Mouse (Mus musculus): ENCODE results near the gene Tmem132d. TPM values are rescaled to one million over a fixed set of nuclear protein-coding genes. Genes with fewer than 3 reads are reported as not detected.

Tmem132d gene
- polyA plus RNA-seq, 1 experiment from 2014 or later = not detected

- H3K9ac ChIP-seq (ENCODE audit: low read depth, low read length) = no peak overlapping the region
- no peaks in the 10 kb centered on the region for H3K9me3 ChIP-seq (ENCODE audit: control insufficient read depth)
- TF ChIP-seq CTCF (IDR thresholded peaks at IDR 0.05; ENCODE audit: low read depth) = no peak
- H3K36me3 ChIP-seq (ENCODE audit: control insufficient read depth, insufficient read depth) = no peaks in the 10 kb centered on the region
- no peak overlapping the region for H3K4me3 ChIP-seq (ENCODE audit: low read depth, low read length)
- 38% methylated on average over 2 of the region's 2 CpGs for WGBS
- H3K4me1 ChIP-seq (replicated peaks; ENCODE audit: control insufficient read depth, insufficient read depth, low read length) = no peaks in the 10 kb centered on the region
- H3K4me2 ChIP-seq (replicated peaks; ENCODE audit: low read depth) = no peak overlapping the region
- H3K27me3 ChIP-seq (replicated peaks; ENCODE audit: control insufficient read depth, insufficient read depth, low read length) = no peaks in the 10 kb centered on the region
- ATAC-seq = no peak
- no peak overlapping the region for H3K27ac ChIP-seq (ENCODE audit: low read depth, low read length)
Measured at GRCm38 (mm10) chr5:128205716-128206115, 227.2 kb downstream of the Tmem132d start.

- Histone ChIP-seq H3K27me3 (replicated peaks; ENCODE audit: control insufficient read depth, insufficient read depth, low read length) (no peaks in the 10 kb centered on the region), H3K4me3 (ENCODE audit: low read depth, low read length) (no peak overlapping the region), H3K4me1 (replicated peaks; ENCODE audit: control insufficient read depth, insufficient read depth, low read length) (no peaks in the 10 kb centered on the region), H3K36me3 (ENCODE audit: control insufficient read depth, insufficient read depth) (no peaks in the 10 kb centered on the region), H3K4me2 (replicated peaks; ENCODE audit: low read depth) (no peak overlapping the region), H3K27ac (ENCODE audit: low read depth, low read length) (no peak overlapping the region), H3K9ac (ENCODE audit: low read depth, low read length) (no peak overlapping the region), H3K9me3 (ENCODE audit: control insufficient read depth) (no peaks in the 10 kb centered on the region)
- no peak for ATAC-seq
- TF ChIP-seq CTCF (IDR thresholded peaks at IDR 0.05; ENCODE audit: low read depth) = no peak
- 74% methylated on average over 17 of the region's 17 CpGs for WGBS
Measured at GRCm38 (mm10) chr5:128204685-128205320, 228.1 kb downstream of the Tmem132d start.

GRCm38 (mm10) chr5:128203879-128204581 lies 228.8 kb downstream of the Tmem132d start:
- no peak overlapping the region for H3K4me3 ChIP-seq (ENCODE audit: low read depth, low read length)
- no peak for ATAC-seq
- no peak overlapping the region for H3K27ac ChIP-seq (ENCODE audit: low read depth, low read length)
- H3K4me1 ChIP-seq (replicated peaks; ENCODE audit: control insufficient read depth, insufficient read depth, low read length) = no peaks in the 10 kb centered on the region
- H3K36me3 ChIP-seq (ENCODE audit: control insufficient read depth, insufficient read depth) = no peaks in the 10 kb centered on the region
- H3K9ac ChIP-seq (ENCODE audit: low read depth, low read length) = no peak overlapping the region
- TF ChIP-seq CTCF (IDR thresholded peaks at IDR 0.05; ENCODE audit: low read depth) = no peak
- no peaks in the 10 kb centered on the region for H3K9me3 ChIP-seq (ENCODE audit: control insufficient read depth)
- no peak overlapping the region for H3K4me2 ChIP-seq (replicated peaks; ENCODE audit: low read depth)
- WGBS = 43% methylated on average over 9 of the region's 9 CpGs
- H3K27me3 ChIP-seq (replicated peaks; ENCODE audit: control insufficient read depth, insufficient read depth, low read length) = no peaks in the 10 kb centered on the region

GRCm38 (mm10) chr5:128194106-128194505 lies 238.8 kb downstream of the Tmem132d start:
- Histone ChIP-seq H3K9ac (ENCODE audit: low read depth, low read length) (no peak overlapping the region), H3K27ac (ENCODE audit: low read depth, low read length) (no peak overlapping the region), H3K36me3 (ENCODE audit: control insufficient read depth, insufficient read depth) (no peaks in the 10 kb centered on the region), H3K9me3 (ENCODE audit: control insufficient read depth) (no peaks in the 10 kb centered on the region), H3K4me2 (replicated peaks; ENCODE audit: low read depth) (no peak overlapping the region), H3K4me1 (replicated peaks; ENCODE audit: control insufficient read depth, insufficient read depth, low read length) (no peaks in the 10 kb centered on the region), H3K4me3 (ENCODE audit: low read depth, low read length) (no peak overlapping the region), H3K27me3 (replicated peaks; ENCODE audit: control insufficient read depth, insufficient read depth, low read length) (no peaks in the 10 kb centered on the region)
- no peak for ATAC-seq
- no peak for TF ChIP-seq CTCF (IDR thresholded peaks at IDR 0.05; ENCODE audit: low read depth)
- WGBS = 79% methylated on average over 4 of the region's 4 CpGs

DNA sequence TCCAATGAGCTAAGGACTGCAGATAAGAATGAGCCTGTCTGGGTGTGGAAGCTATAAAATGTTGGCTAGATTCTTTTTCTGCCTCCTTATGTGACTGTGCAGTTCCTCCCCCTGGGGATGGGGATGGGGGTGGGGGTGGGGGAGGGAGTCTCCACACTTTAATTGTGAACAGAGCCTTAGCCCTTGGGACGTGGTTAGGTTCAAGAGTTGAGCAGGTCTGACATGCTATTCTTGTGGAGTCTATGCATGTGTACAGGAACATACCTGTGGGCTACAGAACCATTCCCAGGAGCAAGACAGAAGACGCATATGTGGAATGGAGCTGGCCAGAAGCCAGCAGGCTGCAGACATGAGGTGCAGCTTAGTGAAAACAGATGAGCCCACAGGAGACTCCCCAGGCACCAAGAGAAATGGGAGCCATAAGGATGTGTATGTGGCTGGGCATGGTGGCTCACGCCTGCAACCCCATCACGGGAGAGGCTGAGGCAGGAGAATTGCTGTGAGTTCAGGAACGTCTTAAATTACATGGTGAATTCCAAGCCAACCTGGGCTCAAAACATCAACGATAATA lies 240.3 kb downstream of the Tmem132d start:
- H3K36me3 ChIP-seq (ENCODE audit: control insufficient read depth, insufficient read depth) = no peaks in the 10 kb centered on the region
- 81% methylated on average over 6 of the region's 6 CpGs for WGBS
- H3K4me2 ChIP-seq (replicated peaks; ENCODE audit: low read depth) = no peak overlapping the region
- H3K9me3 ChIP-seq (ENCODE audit: control insufficient read depth) = no peaks in the 10 kb centered on the region
- ATAC-seq = no peak
- H3K27ac ChIP-seq (ENCODE audit: low read depth, low read length) = no peak overlapping the region
- no peak for TF ChIP-seq CTCF (IDR thresholded peaks at IDR 0.05; ENCODE audit: low read depth)
- H3K27me3 ChIP-seq (replicated peaks; ENCODE audit: control insufficient read depth, insufficient read depth, low read length) = no peaks in the 10 kb centered on the region
- H3K4me3 ChIP-seq (ENCODE audit: low read depth, low read length) = no peak overlapping the region
- H3K9ac ChIP-seq (ENCODE audit: low read depth, low read length) = no peak overlapping the region
- H3K4me1 ChIP-seq (replicated peaks; ENCODE audit: control insufficient read depth, insufficient read depth, low read length) = no peaks in the 10 kb centered on the region

- no peak for ATAC-seq
- WGBS = 75% methylated on average over 9 of the region's 9 CpGs
- Histone ChIP-seq H3K9me3 (ENCODE audit: control insufficient read depth) (no peaks in the 10 kb centered on the region), H3K27me3 (replicated peaks; ENCODE audit: control insufficient read depth, insufficient read depth, low read length) (no peaks in the 10 kb centered on the region), H3K4me3 (ENCODE audit: low read depth, low read length) (no peak overlapping the region), H3K4me1 (replicated peaks; ENCODE audit: control insufficient read depth, insufficient read depth, low read length) (no peaks in the 10 kb centered on the region), H3K9ac (ENCODE audit: low read depth, low read length) (no peak overlapping the region), H3K4me2 (replicated peaks; ENCODE audit: low read depth) (no peak overlapping the region), H3K36me3 (ENCODE audit: control insufficient read depth, insufficient read depth) (no peaks in the 10 kb centered on the region), H3K27ac (ENCODE audit: low read depth, low read length) (no peak overlapping the region)
- no peak for TF ChIP-seq CTCF (IDR thresholded peaks at IDR 0.05; ENCODE audit: low read depth)
Measured at GRCm38 (mm10) chr5:128191710-128192109, 241.2 kb downstream of the Tmem132d start.

All from intestine, postnatal 0 days (tissue).